Mouse (Mus musculus) common myeloid progenitor, adult 5-6 weeks (primary cell): ENCODE data around the gene Akap2. TPM values are rescaled to one million over a fixed set of nuclear protein-coding genes. Genes with fewer than 3 reads are reported as not detected.

ENCODE experiments used
- ATAC-seq: replicated peaks from 2 replicates; pipeline ENCODE4 v1.8.0; 2016; ENCODE audit warnings: low read depth, mild to moderate bottlenecking, moderate TSS enrichment, inconsistent platforms; ENCODE audit not compliant: poor library complexity, severe bottlenecking
- total RNA-seq: library from RNA; stranded (forward); fragments of 200-1000, 187-1606 nt; gene quantifications from 2 replicates; pipeline ENCODE4 v1.2.3, GENCODE M21; 2017

Gene Akap2
- total RNA-seq, 1 experiment from 2014 or later: 2.2 TPM

- no peak for ATAC-seq
These were observed 204.7 kb downstream of the Akap2 start for GRCm38 (mm10) chr4:57922171-57922570.

GRCm38 (mm10) chr4:57924556-57925071, 207.2 kb downstream of the Akap2 start:
- ATAC-seq: no peak

GRCm38 (mm10) chr4:57927464-57928205, 210.2 kb downstream of the Akap2 start:
- peak; percentile 65 for ATAC-seq

- ATAC-seq: peak; percentile 84
These were observed 213.2 kb downstream of the Akap2 start for GRCm38 (mm10) chr4:57930559-57931170.

GRCm38 (mm10) chr4:57934181-57934580, 216.7 kb downstream of the Akap2 start:
- ATAC-seq: no peak

GRCm38 (mm10) chr4:57937292-57937691, 219.8 kb downstream of the Akap2 start:
- no peak for ATAC-seq

- ATAC-seq: no peak
These were observed 223.2 kb downstream of the Akap2 start for GRCm38 (mm10) chr4:57940631-57941030.

GRCm38 (mm10) chr4:57942892-57943291, 225.4 kb downstream of the Akap2 start:
- ATAC-seq: no peak

Other genes starting within 250 kb of the Akap2 start
- not detected in 2 replicates for gene Pakap, start 149.5 kb upstream of the Akap2 start, total RNA-seq
- gene D630039A03Rik, start 198.6 kb downstream of the Akap2 start, total RNA-seq: not detected in 2 replicates
- gene Txn1, start 238.8 kb downstream of the Akap2 start, total RNA-seq: 148 and 206 TPM in 2 replicates